Mouse (Mus musculus) liver, postnatal 0 days (tissue): ENCODE data around the gene Dhfr. TPM values are rescaled to one million over a fixed set of nuclear protein-coding genes. Genes with fewer than 3 reads are reported as not detected.

ENCODE experiments used
- ATAC-seq: fragments of 200-750 bp; cut with Nextera tagmentation; 2 replicates; pipeline ENCODE4 v1.8.0; 2017; ENCODE audit warnings: mild to moderate bottlenecking, moderate library complexity
- DNase-seq: peaks from one replicate; pipeline ENCODE4 v3.0.0-alpha.2; 2016
- H3K27ac ChIP-seq: fragments of 300-500 bp; sonication (generic); 2 replicates; pipeline ENCODE4 v1.5.1; 2014; ENCODE audit warnings: antibody characterized with exemption, moderate library complexity, mild to moderate bottlenecking, low read depth
- H3K27me3 ChIP-seq: fragments of 300-500 bp; sonication (generic); 2 replicates; pipeline ENCODE4 v1.6.1; 2014; ENCODE audit warnings: low read length, control low read depth, mixed read lengths; ENCODE audit not compliant: insufficient read depth
- H3K36me3 ChIP-seq: fragments of 300-500 bp; sonication (generic); replicated peaks from 2 replicates; pipeline ENCODE4 v1.6.1; 2014; ENCODE audit warnings: mild to moderate bottlenecking, control low read depth, low read length, moderate library complexity, mixed read lengths; ENCODE audit not compliant: insufficient read depth
- H3K4me1 ChIP-seq: fragments of 300-500 bp; sonication (generic); 2 replicates; pipeline ENCODE4 v1.6.1; 2014; ENCODE audit warnings: antibody characterized with exemption, mild to moderate bottlenecking, control low read depth; ENCODE audit not compliant: insufficient read depth
- H3K4me2 ChIP-seq: fragments of 300-500 bp; sonication (generic); 2 replicates; pipeline ENCODE4 v1.6.1; 2014; ENCODE audit warnings: low read depth, mild to moderate bottlenecking, low read length, moderate library complexity, mixed read lengths
- H3K4me3 ChIP-seq: fragments of 300-500 bp; sonication (generic); 2 replicates; pipeline ENCODE4 v1.5.1; 2014; ENCODE audit warnings: low read depth, low read length
- H3K9ac ChIP-seq: fragments of 300-500 bp; sonication (generic); replicated peaks from 2 replicates; pipeline ENCODE4 v1.6.1; 2014; ENCODE audit warnings: mild to moderate bottlenecking, moderate library complexity
- H3K9me3 ChIP-seq: fragments of 300-500 bp; sonication (generic); 2 replicates; pipeline ENCODE4 v1.6.1; 2016; ENCODE audit warnings: mild to moderate bottlenecking, control low read depth, low read length, mixed read lengths
- CTCF ChIP-seq: sonication (generic); IDR thresholded peaks from 2 replicates; pipeline ENCODE4 v1.5.1; 2016; ENCODE audit warnings: antibody characterized with exemption, low read depth
- EP300 ChIP-seq: IDR thresholded peaks from 2 replicates; pipeline ENCODE4 v1.6.1; 2016; ENCODE audit warnings: antibody characterized with exemption, low read depth, mild to moderate bottlenecking
- WGBS: fragments of 180-500 bp; shearing (Covaris S2); extraction: QIAGEN DNeasy Blood & Tissue Kit; methylation state at CpG from one replicate; pipeline ENCODE4 v1.1.7; 2014; ENCODE audit not compliant: insufficient replicate concordance; 5-methylcytosine and 5-hydroxymethylcytosine counted together
- polyA plus RNA-seq: library from polyadenylated mRNA; unstranded; fragments of >200 nt; fragmentation: Nextera tagmentation; extraction: Ambion mirVana; gene quantifications from 2 replicates; pipeline ENCODE4 v1.2.1, GENCODE M21; 2015

The Dhfr gene
- polyA plus RNA-seq, 1 experiment from 2014 or later, result 10.4 TPM

DNA sequence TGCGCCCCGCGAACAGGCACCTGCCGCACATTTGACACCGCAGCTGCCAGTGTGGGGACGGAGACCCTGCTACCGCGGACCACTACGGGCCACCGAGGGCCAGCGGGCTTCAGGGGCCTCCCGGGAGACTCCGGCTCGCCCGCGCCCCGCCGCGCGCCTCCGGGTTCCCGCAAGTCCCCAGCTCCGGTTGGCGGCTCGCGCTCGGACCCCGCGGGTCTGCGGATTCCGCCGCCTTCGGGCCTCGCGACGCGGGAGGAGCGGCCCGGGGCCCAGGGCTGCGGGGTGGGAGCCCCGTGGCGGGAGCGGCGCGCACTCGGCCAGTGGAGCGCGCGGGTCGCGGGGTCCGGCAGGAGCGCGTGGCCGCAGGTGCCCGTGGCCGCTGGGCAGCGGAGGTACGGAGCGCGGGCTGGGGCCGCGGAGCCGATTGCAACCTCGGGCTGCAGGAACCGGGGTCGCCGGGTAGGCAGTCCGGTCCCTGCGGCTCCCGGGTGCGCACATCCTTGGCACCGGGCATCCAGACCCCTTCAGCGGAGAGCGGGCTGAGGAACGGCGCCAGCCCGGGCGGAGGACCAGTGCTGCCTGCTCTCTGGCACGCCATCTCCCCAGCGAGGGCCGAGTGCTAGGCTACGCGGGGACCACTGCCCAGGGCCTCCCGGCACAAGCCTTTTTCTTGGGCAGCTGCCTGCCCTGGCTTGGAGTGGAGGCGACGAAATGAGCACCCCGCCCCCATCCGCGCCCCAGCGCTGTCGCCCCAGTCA, 71.9 kb downstream of the Dhfr start:
- no peaks in the 10 kb centered on the region for H3K36me3 ChIP-seq
- peaks cover 3% of the 10 kb centered on the region; the same call in 1 of the 2 replicates for H3K4me1 ChIP-seq
- peak overlapping the region; percentile 42 for H3K4me3 ChIP-seq
- H3K9me3 ChIP-seq, result no peaks in the 10 kb centered on the region
- H3K27ac ChIP-seq, result no peak overlapping the region
- no peak for ATAC-seq
- TF ChIP-seq EP300 (no peak), CTCF (no peak)
- peak overlapping the region; percentile 69 for H3K4me2 ChIP-seq
- peak; percentile 13 for DNase-seq
- WGBS, result 3% methylated on average over 75 of the region's 92 CpGs
- no peak overlapping the region for H3K9ac ChIP-seq
- H3K27me3 ChIP-seq, result peaks cover 49% of the 10 kb centered on the region

GRCm38 (mm10) chr13:92427351-92427855, 72.9 kb downstream of the Dhfr start:
- Histone ChIP-seq H3K9ac (no peak overlapping the region), H3K4me3 (no peak overlapping the region), H3K4me1 (peaks cover 3% of the 10 kb centered on the region; the same call in 1 of the 2 replicates), H3K27me3 (peaks cover 49% of the 10 kb centered on the region), H3K27ac (no peak overlapping the region), H3K9me3 (no peaks in the 10 kb centered on the region), H3K36me3 (no peaks in the 10 kb centered on the region), H3K4me2 (no peak overlapping the region)
- ATAC-seq (no peak), DNase-seq (no peak)
- TF ChIP-seq EP300 (no peak), CTCF (no peak)
- WGBS, result 42% methylated on average over 4 of the region's 4 CpGs

Other genes with a start within 250 kb of the Dhfr start
- gene Rasgrf2, start 223.1 kb upstream of the Dhfr start, polyA plus RNA-seq, result 0.05 TPM in 2 replicates
- 0.24 and 0.38 TPM in 2 replicates for gene Gm20379, start 48.7 kb upstream of the Dhfr start, polyA plus RNA-seq
- 6.8 and 7.8 TPM in 2 replicates for gene Msh3, start 277 bp downstream of the Dhfr start, polyA plus RNA-seq
- not detected in 2 replicates for gene Ankrd34b, start 71.2 kb downstream of the Dhfr start, polyA plus RNA-seq
- gene Fam151b, start 129.3 kb downstream of the Dhfr start, polyA plus RNA-seq, result 0.12 TPM in 1 of 2 replicates, not detected in the other
- gene Zfyve16, start 176.1 kb downstream of the Dhfr start, polyA plus RNA-seq, result 1.1 and 1.3 TPM in 2 replicates
- gene Spz1, start 221.4 kb downstream of the Dhfr start, polyA plus RNA-seq, result not detected in 2 replicates